Mouse (Mus musculus): ENCODE results near the gene Tbpl1.

GRCm38 (mm10) chr10:22658534-22659385 is 73.0 kb downstream of the Tbpl1 start:
- TF ChIP-seq EP300 (IDR thresholded peaks at IDR 0.05) (no peak), CTCF (IDR thresholded peaks at IDR 0.05) (no peak)

Measured in lung, postnatal 0 days (tissue).